Mouse (Mus musculus): Measurements from ENCODE around the gene Sync.

GRCm38 (mm10) chr4:129287472-129287981 is at the start of gene Sync:
- TF ChIP-seq CTCF (IDR thresholded peaks at IDR 0.05; ENCODE audit: low read depth) (no peak), EP300 (IDR thresholded peaks at IDR 0.05; ENCODE audit: low read depth) (no peak)
